Mouse (Mus musculus): ENCODE measurements at regions not wholly inside any gene's neighbourhood (a gene's known extent, or its start where the extent isn't known, plus 50 kb on each side); places are given as distances from the start of the nearest gene placed in this dataset.

GRCm38 (mm10) chr2:133481785-133482184 lies 70.2 kb upstream of the Bmp2 start:
- no peaks in the 10 kb centered on the region for H3K4me1 ChIP-seq (replicated peaks; ENCODE audit: control insufficient read depth, insufficient read depth, low read length)
- WGBS: 67% methylated on average over 3 of the region's 3 CpGs

DNA sequence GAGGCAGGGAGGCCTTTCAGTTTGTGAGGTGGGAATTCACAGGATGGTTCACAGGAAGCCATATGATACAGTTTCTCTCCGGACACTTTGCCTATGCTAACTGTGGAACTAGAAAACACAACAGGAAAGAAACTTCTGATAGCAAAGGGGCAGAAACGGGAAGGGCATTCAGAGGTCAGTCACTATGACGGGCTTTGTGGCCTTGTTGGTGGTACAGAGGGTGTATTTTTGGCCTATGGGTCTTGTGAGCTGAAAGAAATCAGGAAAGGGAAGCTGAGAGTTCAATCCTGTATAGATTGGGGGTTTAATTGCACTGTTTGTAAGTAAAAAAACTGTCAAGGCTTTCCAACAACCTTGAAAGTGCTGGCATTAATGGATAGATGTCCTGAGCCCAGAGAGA lies 56.5 kb upstream of the Bmp2 start:
- Histone ChIP-seq H3K27me3 (replicated peaks; ENCODE audit: control insufficient read depth, insufficient read depth, low read length) (no peaks in the 10 kb centered on the region), H3K4me2 (no peak overlapping the region), H3K9ac (ENCODE audit: low read depth, low read length) (no peak overlapping the region), H3K4me1 (replicated peaks; ENCODE audit: control insufficient read depth, insufficient read depth, low read length) (no peaks in the 10 kb centered on the region), H3K36me3 (ENCODE audit: control insufficient read depth, insufficient read depth, low read length) (no peaks in the 10 kb centered on the region), H3K4me3 (ENCODE audit: low read depth, low read length) (no peak overlapping the region), H3K27ac (ENCODE audit: low read depth, low read length) (no peak overlapping the region), H3K9me3 (ENCODE audit: control insufficient read depth, low read length) (no peaks in the 10 kb centered on the region)
- 39% methylated on average over 3 of the region's 3 CpGs for WGBS
- DNase-seq (ENCODE audit: low spot score): no peak
- ATAC-seq (replicated peaks; ENCODE audit: low FRiP score): no peak

More at GRCm38 (mm10) chr2:133481785-133482184, 70.2 kb upstream of the Bmp2 start:
- no peak for ATAC-seq (replicated peaks; ENCODE audit: low FRiP score)
- Histone ChIP-seq H3K27me3 (replicated peaks; ENCODE audit: control insufficient read depth, insufficient read depth, low read length) (no peaks in the 10 kb centered on the region), H3K9me3 (ENCODE audit: control insufficient read depth, low read length) (no peaks in the 10 kb centered on the region), H3K36me3 (ENCODE audit: control insufficient read depth, insufficient read depth, low read length) (no peaks in the 10 kb centered on the region), H3K4me2 (no peak overlapping the region), H3K27ac (ENCODE audit: low read depth, low read length) (no peak overlapping the region), H3K4me3 (ENCODE audit: low read depth, low read length) (no peak overlapping the region), H3K9ac (ENCODE audit: low read depth, low read length) (no peak overlapping the region)
- DNase-seq (ENCODE audit: low spot score): no peak

DNA sequence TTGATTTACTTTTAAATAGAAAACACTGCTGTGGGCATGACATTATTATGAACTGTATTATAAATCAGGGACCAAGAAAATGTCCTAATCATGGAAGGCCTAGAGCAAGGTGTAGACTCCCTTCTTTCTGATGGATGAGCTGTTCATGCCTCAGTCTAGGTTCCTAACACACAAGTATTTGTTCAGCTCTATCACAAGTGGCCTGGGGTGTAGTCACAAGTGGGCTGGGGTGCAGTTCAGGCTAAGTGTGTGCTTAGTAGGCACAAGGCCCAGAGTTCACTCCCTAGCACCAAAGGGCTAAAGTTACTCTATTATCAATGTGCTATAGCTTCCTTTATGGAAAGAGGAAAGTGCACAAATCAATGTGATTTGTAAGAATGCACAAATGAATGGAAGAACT lies 55.6 kb upstream of the Bmp2 start:
- H3K36me3 ChIP-seq (ENCODE audit: control insufficient read depth, insufficient read depth, low read length): no peaks in the 10 kb centered on the region
- H3K27me3 ChIP-seq (replicated peaks; ENCODE audit: control insufficient read depth, insufficient read depth, low read length): no peaks in the 10 kb centered on the region
- no peak overlapping the region for H3K9ac ChIP-seq (ENCODE audit: low read depth, low read length)
- H3K4me1 ChIP-seq (replicated peaks; ENCODE audit: control insufficient read depth, insufficient read depth, low read length): no peaks in the 10 kb centered on the region
- H3K27ac ChIP-seq (ENCODE audit: low read depth, low read length): no peak overlapping the region
- no peak for DNase-seq (ENCODE audit: low spot score)
- H3K4me2 ChIP-seq: no peak overlapping the region
- no peak for ATAC-seq (replicated peaks; ENCODE audit: low FRiP score)
- no peaks in the 10 kb centered on the region for H3K9me3 ChIP-seq (ENCODE audit: control insufficient read depth, low read length)
- no peak overlapping the region for H3K4me3 ChIP-seq (ENCODE audit: low read depth, low read length)

GRCm38 (mm10) chr2:133497071-133497470 lies 54.9 kb upstream of the Bmp2 start:
- DNase-seq (ENCODE audit: low spot score) (no peak), ATAC-seq (replicated peaks; ENCODE audit: low FRiP score) (no peak)
- Histone ChIP-seq H3K4me1 (replicated peaks; ENCODE audit: control insufficient read depth, insufficient read depth, low read length) (no peaks in the 10 kb centered on the region), H3K36me3 (ENCODE audit: control insufficient read depth, insufficient read depth, low read length) (no peaks in the 10 kb centered on the region), H3K9me3 (ENCODE audit: control insufficient read depth, low read length) (no peaks in the 10 kb centered on the region), H3K4me2 (no peak overlapping the region), H3K9ac (ENCODE audit: low read depth, low read length) (no peak overlapping the region), H3K27me3 (replicated peaks; ENCODE audit: control insufficient read depth, insufficient read depth, low read length) (no peaks in the 10 kb centered on the region), H3K27ac (ENCODE audit: low read depth, low read length) (no peak overlapping the region), H3K4me3 (ENCODE audit: low read depth, low read length) (no peak overlapping the region)
- WGBS: 84% methylated on average over 4 of the region's 4 CpGs

GRCm38 (mm10) chr2:133497541-133498185 lies 54.3 kb upstream of the Bmp2 start:
- Histone ChIP-seq H3K9ac (ENCODE audit: low read depth, low read length) (no peak overlapping the region), H3K36me3 (ENCODE audit: control insufficient read depth, insufficient read depth, low read length) (no peaks in the 10 kb centered on the region), H3K4me1 (replicated peaks; ENCODE audit: control insufficient read depth, insufficient read depth, low read length) (no peaks in the 10 kb centered on the region), H3K4me2 (no peak overlapping the region), H3K27ac (ENCODE audit: low read depth, low read length) (no peak overlapping the region), H3K27me3 (replicated peaks; ENCODE audit: control insufficient read depth, insufficient read depth, low read length) (no peaks in the 10 kb centered on the region), H3K9me3 (ENCODE audit: control insufficient read depth, low read length) (no peaks in the 10 kb centered on the region), H3K4me3 (ENCODE audit: low read depth, low read length) (no peak overlapping the region)
- no peak for DNase-seq (ENCODE audit: low spot score)
- ATAC-seq (replicated peaks; ENCODE audit: low FRiP score): no peak
- 30% methylated on average over 8 of the region's 8 CpGs for WGBS

- H3K27ac ChIP-seq (ENCODE audit: low read depth, low read length): no peak overlapping the region
- no peaks in the 10 kb centered on the region for H3K36me3 ChIP-seq (ENCODE audit: control insufficient read depth, insufficient read depth, low read length)
- no peaks in the 10 kb centered on the region for H3K4me1 ChIP-seq (replicated peaks; ENCODE audit: control insufficient read depth, insufficient read depth, low read length)
- ATAC-seq (replicated peaks; ENCODE audit: low FRiP score) (no peak), DNase-seq (ENCODE audit: low spot score) (no peak)
- no peaks in the 10 kb centered on the region for H3K9me3 ChIP-seq (ENCODE audit: control insufficient read depth, low read length)
- no peak overlapping the region for H3K4me2 ChIP-seq
- H3K4me3 ChIP-seq (ENCODE audit: low read depth, low read length): no peak overlapping the region
- no peaks in the 10 kb centered on the region for H3K27me3 ChIP-seq (replicated peaks; ENCODE audit: control insufficient read depth, insufficient read depth, low read length)
- 77% methylated on average over 2 of the region's 2 CpGs for WGBS
- no peak overlapping the region for H3K9ac ChIP-seq (ENCODE audit: low read depth, low read length)
Measured at GRCm38 (mm10) chr2:133498186-133498571, 53.8 kb upstream of the Bmp2 start.

DNA sequence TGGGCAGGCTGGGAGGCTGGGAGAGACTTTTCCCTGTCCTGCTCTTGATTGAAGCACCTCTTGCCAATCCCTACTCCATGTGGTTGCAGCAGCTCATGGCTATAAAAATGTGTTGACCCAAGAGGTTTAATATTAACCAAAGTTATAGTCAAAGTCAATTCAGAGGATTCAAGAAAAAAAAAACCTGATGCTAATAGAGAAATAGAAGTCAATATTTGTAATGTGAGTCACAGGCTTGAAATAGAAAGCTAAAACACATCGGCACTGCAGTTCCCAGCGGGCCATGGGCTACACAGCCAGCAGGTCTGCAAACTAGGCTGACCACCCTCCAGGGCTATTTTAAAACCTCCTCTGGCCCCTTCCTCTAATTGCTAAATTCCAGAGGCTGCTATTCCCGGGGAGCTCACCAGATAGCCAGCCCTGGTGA lies 53.2 kb upstream of the Bmp2 start:
- no peak overlapping the region for H3K27ac ChIP-seq (ENCODE audit: low read depth, low read length)
- H3K9ac ChIP-seq (ENCODE audit: low read depth, low read length): no peak overlapping the region
- WGBS: 59% methylated on average over 3 of the region's 3 CpGs
- H3K9me3 ChIP-seq (ENCODE audit: control insufficient read depth, low read length): no peaks in the 10 kb centered on the region
- H3K4me1 ChIP-seq (replicated peaks; ENCODE audit: control insufficient read depth, insufficient read depth, low read length): no peaks in the 10 kb centered on the region
- no peak for DNase-seq (ENCODE audit: low spot score)
- H3K4me3 ChIP-seq (ENCODE audit: low read depth, low read length): no peak overlapping the region
- 0 out of 2 replicates have a peak, but pooled peaks have one; percentile 30 for ATAC-seq (replicated peaks; ENCODE audit: low FRiP score)
- no peaks in the 10 kb centered on the region for H3K27me3 ChIP-seq (replicated peaks; ENCODE audit: control insufficient read depth, insufficient read depth, low read length)
- no peak overlapping the region for H3K4me2 ChIP-seq
- no peaks in the 10 kb centered on the region for H3K36me3 ChIP-seq (ENCODE audit: control insufficient read depth, insufficient read depth, low read length)

DNA sequence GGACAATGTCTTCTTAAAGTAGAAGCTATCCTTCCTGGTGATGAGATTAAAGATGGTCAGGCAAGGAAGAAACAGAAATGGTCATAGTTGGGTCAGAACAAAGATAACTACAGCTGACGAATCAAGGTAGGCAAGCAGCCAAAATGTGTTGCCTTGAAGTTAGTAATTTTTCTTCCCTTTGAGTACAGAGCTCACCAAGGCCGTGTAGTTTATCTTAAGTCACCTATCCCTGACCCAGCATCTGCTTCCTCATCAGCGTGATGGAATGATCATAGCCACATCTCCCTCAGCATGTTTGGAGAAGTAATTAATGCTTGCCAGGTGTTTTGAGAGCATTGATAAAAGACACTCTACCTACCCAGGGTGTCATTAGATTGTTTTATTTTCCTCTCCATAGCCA lies 52.1 kb upstream of the Bmp2 start:
- Histone ChIP-seq H3K27ac (ENCODE audit: low read depth, low read length) (no peak overlapping the region), H3K4me2 (no peak overlapping the region), H3K4me3 (ENCODE audit: low read depth, low read length) (no peak overlapping the region), H3K4me1 (replicated peaks; ENCODE audit: control insufficient read depth, insufficient read depth, low read length) (no peaks in the 10 kb centered on the region), H3K36me3 (ENCODE audit: control insufficient read depth, insufficient read depth, low read length) (no peaks in the 10 kb centered on the region), H3K27me3 (replicated peaks; ENCODE audit: control insufficient read depth, insufficient read depth, low read length) (no peaks in the 10 kb centered on the region), H3K9ac (ENCODE audit: low read depth, low read length) (no peak overlapping the region), H3K9me3 (ENCODE audit: control insufficient read depth, low read length) (no peaks in the 10 kb centered on the region)
- no peak for DNase-seq (ENCODE audit: low spot score)
- WGBS: 53% methylated on average over 3 of the region's 3 CpGs
- no peak for ATAC-seq (replicated peaks; ENCODE audit: low FRiP score)
